Mouse (Mus musculus) heart, embryonic 16.5 days (tissue): ENCODE results near the gene Luzp2. TPM values are rescaled to one million over a fixed set of nuclear protein-coding genes. Genes with fewer than 3 reads are reported as not detected.
"Not testable (repeated sequence)": the region's sequence is repeated elsewhere in the genome, so short reads cannot be mapped to it uniquely, and the experiment has no call there.

ENCODE experiments used
- ATAC-seq: fragments of 200-750 bp; cut with Nextera tagmentation; replicated peaks from 2 replicates; pipeline ENCODE4 v1.8.0; 2017; ENCODE audit warnings: moderate number of reproducible peaks; ENCODE audit not compliant: insufficient read depth, low FRiP score; ENCODE audit errors: extremely low read depth
- H3K27ac ChIP-seq: fragments of 300-500 bp; sonication (generic); 2 replicates; pipeline ENCODE4 v1.5.1; 2014; ENCODE audit warnings: mild to moderate bottlenecking, low read length, control low read depth, moderate library complexity
- H3K27me3 ChIP-seq: fragments of 300-500 bp; sonication (generic); 2 replicates; pipeline ENCODE4 v1.6.1; 2014; ENCODE audit warnings: low read length, mixed read lengths; ENCODE audit not compliant: control insufficient read depth, insufficient read depth
- H3K36me3 ChIP-seq: fragments of 300-500 bp; sonication (generic); 2 replicates; pipeline ENCODE4 v1.6.1; 2014; ENCODE audit not compliant: control insufficient read depth, insufficient read depth
- H3K4me1 ChIP-seq: fragments of 300-500 bp; sonication (generic); 2 replicates; pipeline ENCODE4 v1.6.1; 2014; ENCODE audit warnings: low read length, mixed read lengths; ENCODE audit not compliant: control insufficient read depth, insufficient read depth
- H3K4me2 ChIP-seq: fragments of 300-500 bp; sonication (generic); 2 replicates; pipeline ENCODE4 v1.6.1; 2014; ENCODE audit warnings: low read depth, mild to moderate bottlenecking, control low read depth, low read length
- H3K4me3 ChIP-seq: fragments of 300-500 bp; sonication (generic); 2 replicates; pipeline ENCODE4 v1.5.1; 2014; ENCODE audit warnings: mild to moderate bottlenecking, control low read depth, low read length
- H3K9ac ChIP-seq: fragments of 300-500 bp; sonication (generic); 2 replicates; pipeline ENCODE4 v1.6.1; 2014; ENCODE audit warnings: low read length, control low read depth
- H3K9me3 ChIP-seq: fragments of 300-500 bp; sonication (generic); replicated peaks from 2 replicates; pipeline ENCODE4 v1.6.1; 2016; ENCODE audit warnings: low read length; ENCODE audit not compliant: control insufficient read depth
- WGBS: fragments of 180-500 bp; shearing (Covaris S2); extraction: QIAGEN DNeasy Blood & Tissue Kit; methylation state at CpG from one replicate; pipeline ENCODE4 v1.1.7; 2014; 5-methylcytosine and 5-hydroxymethylcytosine counted together
- polyA plus RNA-seq: library from polyadenylated mRNA; unstranded; fragments of >200 nt; fragmentation: Nextera tagmentation; extraction: Ambion mirVana; gene quantifications from 2 replicates; pipeline ENCODE4 v1.2.1, GENCODE M21; 2015

Gene Luzp2
- polyA plus RNA-seq, 1 experiment from 2014 or later = 0.50 TPM

GRCm38 (mm10) chr7:54962678-54963077 lies 127.4 kb downstream of the Luzp2 start:
- Histone ChIP-seq H3K4me1 (no peaks in the 10 kb centered on the region), H3K4me2 (no peak overlapping the region), H3K9ac (no peak overlapping the region), H3K27ac (no peak overlapping the region), H3K9me3 (no peaks in the 10 kb centered on the region), H3K27me3 (no peaks in the 10 kb centered on the region), H3K4me3 (no peak overlapping the region), H3K36me3 (no peaks in the 10 kb centered on the region)
- 81% methylated on average over 4 of the region's 4 CpGs for WGBS
- no peak for ATAC-seq

DNA sequence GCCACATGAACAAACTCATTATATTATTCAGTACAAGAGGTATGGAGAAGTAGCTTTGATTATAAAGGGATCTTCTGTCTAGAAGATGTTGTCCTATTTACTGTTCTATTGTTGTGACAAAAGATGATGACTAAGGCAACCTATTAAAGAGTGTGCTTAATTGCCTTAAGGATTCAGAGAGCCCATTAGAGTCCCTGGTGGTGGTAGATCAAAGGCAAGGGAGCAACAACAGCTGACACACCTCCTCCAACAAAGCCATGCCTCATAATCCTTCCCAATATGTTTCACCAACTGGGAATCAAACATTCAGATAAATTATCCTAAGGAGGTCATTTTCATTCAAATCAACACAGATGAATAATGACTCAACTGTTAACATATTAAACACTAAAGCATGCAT lies 142.1 kb downstream of the Luzp2 start:
- no peak overlapping the region for H3K4me2 ChIP-seq
- H3K4me3 ChIP-seq = no peak overlapping the region
- H3K36me3 ChIP-seq = no peaks in the 10 kb centered on the region
- no peak overlapping the region for H3K27ac ChIP-seq
- H3K9me3 ChIP-seq = no peaks in the 10 kb centered on the region
- no peaks in the 10 kb centered on the region for H3K27me3 ChIP-seq
- ATAC-seq = no peak
- peaks cover 2% of the 10 kb centered on the region for H3K4me1 ChIP-seq
- no peak overlapping the region for H3K9ac ChIP-seq

DNA sequence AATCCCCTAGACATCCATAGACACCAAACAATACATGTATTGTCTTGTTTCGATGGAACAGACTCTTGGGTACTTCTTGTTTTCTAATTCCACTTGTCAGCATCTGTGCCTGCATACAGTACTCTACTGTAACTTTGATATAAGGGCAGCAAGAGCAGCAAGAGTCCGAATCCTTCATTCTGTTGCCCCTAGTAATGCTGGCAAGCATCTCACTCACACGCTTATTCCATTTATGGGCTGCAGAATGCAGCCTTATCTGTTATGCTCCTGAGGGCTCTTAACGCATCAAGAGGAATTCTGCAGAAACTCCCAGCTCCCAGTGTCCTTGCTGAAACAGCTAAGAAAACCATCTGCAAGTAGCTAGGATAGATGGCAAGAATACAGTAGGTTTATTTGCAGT lies 145.3 kb downstream of the Luzp2 start:
- no peaks in the 10 kb centered on the region for H3K36me3 ChIP-seq
- ATAC-seq = peak; percentile 65; the same call in 1 of the 2 replicates
- no peak overlapping the region for H3K4me2 ChIP-seq
- no peak overlapping the region for H3K4me3 ChIP-seq
- WGBS = 31% methylated on average over 4 of the region's 4 CpGs
- H3K27ac ChIP-seq = no peak overlapping the region
- no peaks in the 10 kb centered on the region for H3K27me3 ChIP-seq
- no peak overlapping the region for H3K9ac ChIP-seq
- H3K4me1 ChIP-seq = peaks cover 2% of the 10 kb centered on the region
- no peaks in the 10 kb centered on the region for H3K9me3 ChIP-seq

- H3K27me3 ChIP-seq = no peaks in the 10 kb centered on the region
- H3K9me3 ChIP-seq = no peaks in the 10 kb centered on the region
- H3K9ac ChIP-seq = no peak overlapping the region
- no peaks in the 10 kb centered on the region for H3K36me3 ChIP-seq
- no peaks in the 10 kb centered on the region for H3K4me1 ChIP-seq
- ATAC-seq = no peak
- 60% methylated on average over 2 of the region's 2 CpGs for WGBS
- H3K4me3 ChIP-seq = no peak overlapping the region
- no peak overlapping the region for H3K27ac ChIP-seq
- H3K4me2 ChIP-seq = no peak overlapping the region
Measured at GRCm38 (mm10) chr7:55000397-55000796, 165.1 kb downstream of the Luzp2 start.

DNA sequence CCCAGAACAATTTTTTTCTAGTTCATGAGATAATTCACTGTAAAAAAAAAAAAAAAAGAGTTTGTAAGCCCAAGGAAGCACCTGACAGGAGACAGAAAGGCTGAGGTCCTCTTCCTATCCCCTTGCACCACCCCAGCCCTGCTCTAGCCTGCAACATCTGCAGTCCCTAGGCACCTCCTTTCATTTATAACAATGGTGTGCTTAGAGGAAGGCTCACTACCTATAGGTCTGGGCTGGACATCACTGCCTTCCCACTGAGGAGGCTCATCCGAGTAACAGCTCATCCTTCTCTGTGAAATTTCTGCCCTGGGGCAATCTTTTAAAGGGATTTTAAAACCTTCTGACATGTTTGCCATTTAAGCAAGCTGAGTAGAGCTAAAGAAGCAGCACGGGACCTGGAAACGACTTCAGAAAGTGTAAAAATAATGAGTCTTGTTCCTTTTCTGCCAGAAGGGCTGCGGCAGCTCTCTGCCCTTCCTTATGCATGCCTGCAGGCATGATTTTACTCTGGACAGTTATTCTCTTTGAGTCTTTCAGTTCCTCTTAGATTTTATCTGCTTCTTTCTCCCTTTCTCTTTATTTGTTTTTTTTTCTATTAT lies 174.0 kb downstream of the Luzp2 start:
- WGBS = 68% methylated on average over 4 of the region's 4 CpGs
- Histone ChIP-seq H3K9me3 (no peaks in the 10 kb centered on the region), H3K4me1 (no peaks in the 10 kb centered on the region), H3K36me3 (no peaks in the 10 kb centered on the region), H3K9ac (no peak overlapping the region), H3K4me3 (no peak overlapping the region), H3K27ac (no peak overlapping the region), H3K4me2 (no peak overlapping the region), H3K27me3 (no peaks in the 10 kb centered on the region)
- ATAC-seq = no peak

DNA sequence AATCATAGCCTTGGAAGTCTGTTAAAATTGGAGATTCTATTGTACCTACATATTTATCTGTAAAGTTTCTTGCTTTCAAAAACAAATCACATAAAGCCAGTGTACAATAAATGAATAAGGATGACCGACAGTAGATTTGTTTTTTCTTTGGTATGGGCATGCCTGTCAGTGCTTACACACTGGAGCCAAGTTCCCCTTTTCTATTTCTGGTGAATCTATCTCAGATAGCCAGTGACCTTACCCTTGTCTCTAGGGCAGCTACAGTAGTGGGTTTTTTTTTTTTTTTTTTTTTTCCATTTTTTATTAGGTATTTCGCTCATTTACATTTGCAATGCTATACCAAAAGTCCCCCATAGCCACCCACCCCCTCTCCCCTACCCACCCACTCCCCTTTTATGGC lies 298.6 kb downstream of the Luzp2 start:
- ATAC-seq, H3K4me2 ChIP-seq: not testable (repeated sequence)
- WGBS = 86% methylated on average over 1 of the region's 2 CpGs

DNA sequence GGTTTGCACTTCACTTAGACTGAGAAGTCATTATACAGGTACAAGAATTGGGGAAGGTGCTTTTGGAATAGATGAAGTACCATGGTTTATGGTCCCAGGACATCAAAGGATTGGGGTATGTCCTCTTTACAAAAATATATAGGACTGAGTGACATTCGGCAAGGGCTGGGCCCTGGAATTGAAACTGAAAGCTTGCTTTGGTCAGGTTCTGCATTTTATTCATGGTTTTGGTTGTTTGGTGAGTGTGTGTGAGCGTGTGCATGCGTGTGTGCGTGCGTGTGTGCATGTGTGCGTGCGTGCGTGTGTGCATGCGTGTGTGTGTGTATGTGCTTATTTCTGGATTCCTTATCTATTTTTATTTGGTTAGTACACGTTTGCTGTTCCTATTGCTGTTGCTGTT lies 353.6 kb downstream of the Luzp2 start:
- Histone ChIP-seq H3K36me3 (no peaks in the 10 kb centered on the region), H3K9me3 (no peaks in the 10 kb centered on the region), H3K9ac (no peak overlapping the region), H3K4me3 (no peak overlapping the region), H3K4me2 (no peak overlapping the region), H3K27ac (no peak overlapping the region), H3K27me3 (no peaks in the 10 kb centered on the region), H3K4me1 (no peaks in the 10 kb centered on the region)
- WGBS = 79% methylated on average over 10 of the region's 10 CpGs
- no peak for ATAC-seq

More for the DNA sequence above, 298.6 kb downstream of the Luzp2 start:
- H3K27me3 ChIP-seq, H3K36me3 ChIP-seq, H3K9ac ChIP-seq, H3K4me1 ChIP-seq, H3K9me3 ChIP-seq, H3K27ac ChIP-seq, H3K4me3 ChIP-seq: not testable (repeated sequence)

DNA sequence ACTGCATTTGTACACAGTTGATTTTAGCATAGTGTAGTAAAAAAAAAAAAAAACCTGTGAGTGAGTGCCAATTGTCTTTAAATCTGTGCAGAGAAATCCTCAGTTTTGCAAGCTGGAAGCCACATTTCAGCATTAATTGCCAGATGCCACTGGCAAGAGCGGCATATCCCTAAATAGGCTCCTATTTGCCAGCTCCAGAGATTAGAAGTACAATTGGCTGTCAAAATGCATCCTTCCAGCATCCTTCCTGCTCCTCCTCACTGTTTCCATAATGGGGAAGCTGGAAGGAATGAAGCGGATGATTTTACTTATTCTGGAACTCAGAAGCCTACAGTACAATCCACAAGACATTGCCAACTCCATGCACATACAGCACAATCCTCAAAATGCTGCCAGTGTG lies 354.2 kb downstream of the Luzp2 start:
- WGBS = 68% methylated on average over 2 of the region's 2 CpGs
- Histone ChIP-seq H3K4me2 (no peak overlapping the region), H3K36me3 (no peaks in the 10 kb centered on the region), H3K4me3 (no peak overlapping the region), H3K27ac (no peak overlapping the region), H3K9ac (no peak overlapping the region), H3K27me3 (no peaks in the 10 kb centered on the region), H3K9me3 (no peaks in the 10 kb centered on the region), H3K4me1 (no peaks in the 10 kb centered on the region)
- no peak for ATAC-seq

GRCm38 (mm10) chr7:55190655-55191054 lies 355.4 kb downstream of the Luzp2 start:
- no peaks in the 10 kb centered on the region for H3K36me3 ChIP-seq
- no peak overlapping the region for H3K4me2 ChIP-seq
- H3K4me3 ChIP-seq = no peak overlapping the region
- H3K9ac ChIP-seq = no peak overlapping the region
- no peaks in the 10 kb centered on the region for H3K4me1 ChIP-seq
- ATAC-seq = no peak
- no peak overlapping the region for H3K27ac ChIP-seq
- no peaks in the 10 kb centered on the region for H3K27me3 ChIP-seq
- WGBS = 68% methylated on average over 3 of the region's 3 CpGs
- no peaks in the 10 kb centered on the region for H3K9me3 ChIP-seq
